Mouse (Mus musculus): ENCODE results near the gene Ikbkg.
"Not testable (repeated sequence)": the region's sequence is repeated elsewhere in the genome, so short reads cannot be mapped to it uniquely, and the experiment has no call there.

Gene Ikbkg

GRCm38 (mm10) chrX:74392535-74393443, at the start of gene Ikbkg, which contains the start of gene Fam3a:
Gene Ikbkg, plus strand, starts transcription at chrX:74393290.
Gene Fam3a, minus strand, starts transcription at chrX:74393272.
- DNase-seq (ENCODE audit: low spot score): peak; percentile 87

GRCm38 (mm10) chrX:74352645-74353466, 40.2 kb upstream of the Ikbkg start:
- no peak for DNase-seq (ENCODE audit: low spot score)

DNA sequence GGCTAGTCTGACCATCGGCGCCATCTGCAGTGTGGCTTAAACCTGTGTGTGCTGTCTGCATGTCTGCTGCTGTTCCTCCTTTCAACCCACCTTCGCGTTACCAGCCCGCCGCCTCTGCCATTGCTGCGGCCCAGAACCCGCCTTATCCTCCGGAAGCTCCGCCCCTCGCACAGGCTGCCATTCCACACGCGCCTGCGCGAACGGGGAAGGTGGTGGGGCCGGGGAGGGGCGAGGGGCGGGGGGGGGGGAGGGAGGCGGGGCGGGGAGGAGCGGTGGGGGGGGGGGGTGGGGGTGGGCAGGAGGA, 39.7 kb upstream of the Ikbkg start, which contains the start of gene Lage3:
Gene Lage3, minus strand, starts transcription at position 152 of the 304 bp plus-strand sequence.
- DNase-seq (ENCODE audit: low spot score): peak; percentile 85

GRCm38 (mm10) chrX:74357069-74357468, 36.0 kb upstream of the Ikbkg start:
- DNase-seq (ENCODE audit: low spot score): not testable (repeated sequence)

DNA sequence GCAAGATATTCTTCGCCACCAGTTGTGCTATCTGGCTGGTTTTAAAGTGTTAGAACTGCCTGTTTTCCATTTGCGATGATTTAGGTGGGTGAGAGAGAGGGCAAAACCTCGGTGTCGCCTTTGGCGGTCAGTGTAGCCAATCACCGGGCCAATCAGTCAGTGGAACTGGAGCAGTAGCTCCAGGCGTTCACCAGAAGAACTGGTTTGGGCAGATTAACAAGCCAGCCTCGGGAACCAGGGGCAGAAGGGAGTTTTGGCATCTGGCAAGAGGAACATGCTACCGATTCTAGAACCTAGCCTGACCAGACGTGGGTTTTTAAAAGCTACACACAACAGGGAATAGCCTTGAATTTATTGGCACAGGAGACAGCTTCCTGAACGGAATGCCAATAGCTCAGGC, 33.9 kb upstream of the Ikbkg start:
- no peak for DNase-seq (ENCODE audit: low spot score)

DNA sequence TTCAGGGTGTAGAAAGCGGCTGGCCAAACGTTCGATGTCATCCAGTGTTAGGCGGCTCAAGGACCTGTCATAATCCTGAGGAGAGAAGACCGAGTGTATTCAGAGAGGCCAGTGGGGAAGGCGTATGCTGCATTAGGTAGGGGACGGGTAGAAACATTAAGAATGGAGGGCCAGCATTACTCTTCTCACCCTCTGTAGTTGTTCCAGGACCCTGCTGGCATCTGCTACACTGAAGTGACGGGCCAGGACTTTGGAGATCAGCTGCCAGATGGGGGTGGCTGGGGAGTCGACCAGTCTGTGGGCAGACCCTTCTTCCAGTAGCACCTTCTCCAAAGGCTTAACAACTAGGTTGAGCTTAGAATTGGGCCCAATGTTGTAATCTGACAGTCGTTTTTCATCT, 25.6 kb upstream of the Ikbkg start:
- DNase-seq (ENCODE audit: low spot score): no peak

DNA sequence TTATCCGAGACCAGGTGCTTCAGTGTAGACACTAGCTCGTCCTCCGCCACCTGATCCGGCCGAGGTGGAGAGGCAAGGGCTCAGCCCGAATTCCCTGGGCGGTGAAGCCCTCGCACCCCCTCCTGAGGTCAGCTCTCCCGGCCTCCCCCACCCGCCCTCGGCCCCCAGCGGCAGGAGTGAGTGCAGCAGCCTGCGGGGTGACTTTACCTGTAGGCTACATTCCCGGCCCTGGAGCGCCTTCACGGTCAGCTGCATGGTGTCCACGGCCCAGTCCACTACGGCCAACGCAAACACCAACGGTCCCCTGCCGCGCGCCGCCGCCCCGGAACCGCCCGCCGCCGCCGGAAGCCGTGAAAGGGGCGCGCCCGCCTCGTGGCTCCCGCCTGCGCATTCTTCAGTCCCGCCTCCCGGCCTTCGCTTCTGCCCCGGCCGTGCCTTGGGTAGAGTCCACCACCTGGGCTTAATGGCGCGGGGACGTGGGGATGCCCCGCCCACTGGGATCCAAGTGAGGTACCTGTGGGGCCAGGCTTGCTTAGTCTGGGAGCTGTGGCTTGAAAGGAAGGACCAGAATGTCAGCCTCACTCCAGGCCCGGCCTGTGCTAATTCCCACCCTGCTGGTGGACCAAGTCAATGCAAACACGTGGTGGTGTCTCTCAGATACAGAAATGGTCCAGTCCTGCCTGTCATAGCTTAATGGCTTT, 24.7 kb upstream of the Ikbkg start:
- peak; percentile 51 for DNase-seq (ENCODE audit: low spot score)

DNA sequence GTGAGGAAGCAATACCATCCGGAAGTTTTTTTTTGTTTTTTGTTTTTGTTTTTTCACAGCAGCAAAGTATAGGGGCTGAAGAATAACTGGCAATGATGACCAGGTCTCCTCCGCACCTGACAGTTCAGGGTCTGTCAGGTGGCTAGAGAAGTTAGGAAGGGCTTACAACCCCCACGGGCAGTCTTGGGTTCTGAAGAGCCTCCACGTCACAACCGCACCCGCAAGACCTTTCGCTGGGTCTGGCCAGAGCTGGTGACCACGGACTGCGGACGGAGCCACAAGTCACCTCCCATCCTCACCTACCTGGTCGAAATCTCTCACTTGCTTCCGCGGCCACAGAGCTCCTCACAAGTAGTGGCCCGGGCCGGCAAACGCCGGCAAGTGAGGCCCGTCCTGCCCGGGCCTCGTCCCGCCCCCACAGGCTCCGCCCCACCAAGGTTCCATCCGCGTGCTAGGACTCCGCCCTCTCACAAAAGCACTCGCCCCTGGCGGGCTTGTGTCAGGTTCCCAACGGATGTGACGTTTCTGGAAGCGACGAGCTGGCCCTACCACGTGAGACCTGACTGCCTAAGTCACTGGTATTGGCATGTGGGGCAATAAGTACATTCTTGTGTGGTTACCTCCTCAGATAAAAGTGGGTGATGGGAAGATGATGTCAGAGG, 20.1 kb upstream of the Ikbkg start, which contains the start of the genes Ubl4a and Slc10a3:
Gene Ubl4a, minus strand, starts transcription at position 331 of the 662 bp plus-strand sequence.
Gene Slc10a3, minus strand, starts transcription at position 462 of the 662 bp plus-strand sequence.
- DNase-seq (ENCODE audit: low spot score): peak; percentile 94

GRCm38 (mm10) chrX:74384451-74384850, 8.6 kb upstream of the Ikbkg start:
- DNase-seq (ENCODE audit: low spot score): no peak

DNA sequence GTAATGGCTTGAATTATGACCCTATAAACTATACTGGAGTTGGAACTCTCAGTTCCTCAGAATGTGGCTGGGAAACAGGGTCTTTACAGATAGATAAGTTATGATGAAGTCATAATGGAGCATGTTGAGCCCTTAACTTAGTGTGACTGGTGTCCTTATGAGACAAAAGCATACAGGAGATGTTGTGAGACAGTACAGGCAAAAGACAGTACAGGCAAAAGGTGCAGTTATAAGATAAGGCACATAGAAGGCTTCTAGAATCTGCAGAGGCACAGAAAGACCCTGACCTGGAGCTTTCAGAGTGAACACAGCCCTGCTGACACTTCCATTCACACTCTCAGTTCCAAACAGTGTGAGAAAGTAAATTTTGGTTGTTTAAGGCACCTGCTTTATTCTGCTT, 4.9 kb upstream of the Ikbkg start:
- no peak for DNase-seq (ENCODE audit: low spot score)

DNA sequence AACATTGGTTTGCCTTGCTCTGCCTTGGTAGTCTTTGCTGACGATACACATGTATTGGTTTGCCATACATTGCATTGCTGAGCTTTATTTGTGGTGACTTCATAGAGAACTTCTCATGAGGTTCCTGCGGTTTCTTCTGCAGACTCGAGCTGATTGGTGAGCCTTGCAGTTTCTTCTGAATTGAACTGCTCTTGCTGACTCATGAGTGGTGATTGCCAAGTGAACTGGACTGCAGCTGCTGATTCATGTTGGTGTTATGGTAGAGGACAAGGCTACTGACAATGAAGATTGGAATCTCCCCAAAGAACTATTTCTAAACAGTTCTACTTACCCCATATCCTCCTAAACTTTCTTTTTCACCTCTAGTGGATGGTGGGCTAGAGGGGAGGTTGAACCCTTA, 7.0 kb downstream of the Ikbkg start:
- peak; percentile 39 for DNase-seq (ENCODE audit: low spot score)

- DNase-seq (ENCODE audit: low spot score): no peak
These were observed 15.2 kb downstream of the Ikbkg start for GRCm38 (mm10) chrX:74408340-74408739.

- peak; percentile 78 for DNase-seq (ENCODE audit: low spot score)
These were observed 20.3 kb downstream of the Ikbkg start for GRCm38 (mm10) chrX:74413377-74413776.

DNA sequence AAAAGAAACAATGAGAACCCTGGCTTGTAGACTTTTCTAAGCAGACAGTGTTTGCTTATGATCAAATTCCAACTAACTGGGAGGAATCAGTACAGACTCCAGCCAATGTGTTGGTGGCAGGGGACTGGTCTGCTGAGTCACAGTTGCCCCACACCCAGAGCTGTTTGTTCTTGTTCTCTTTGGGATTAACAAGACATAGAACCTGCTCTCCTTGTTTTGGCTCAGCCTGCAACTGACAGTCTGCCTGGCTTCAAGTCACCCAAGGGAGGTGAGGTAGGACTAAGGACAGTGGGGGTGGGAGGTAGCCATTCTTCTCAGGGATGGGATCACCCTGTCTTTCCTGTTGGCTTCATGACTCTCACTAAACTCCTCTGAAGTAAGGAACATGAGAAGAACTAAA, 31.4 kb downstream of the Ikbkg start:
- DNase-seq (ENCODE audit: low spot score): peak; percentile 67

GRCm38 (mm10) chrX:74425195-74425594, 32.1 kb downstream of the Ikbkg start:
- peak; percentile 89 for DNase-seq (ENCODE audit: low spot score)

DNA sequence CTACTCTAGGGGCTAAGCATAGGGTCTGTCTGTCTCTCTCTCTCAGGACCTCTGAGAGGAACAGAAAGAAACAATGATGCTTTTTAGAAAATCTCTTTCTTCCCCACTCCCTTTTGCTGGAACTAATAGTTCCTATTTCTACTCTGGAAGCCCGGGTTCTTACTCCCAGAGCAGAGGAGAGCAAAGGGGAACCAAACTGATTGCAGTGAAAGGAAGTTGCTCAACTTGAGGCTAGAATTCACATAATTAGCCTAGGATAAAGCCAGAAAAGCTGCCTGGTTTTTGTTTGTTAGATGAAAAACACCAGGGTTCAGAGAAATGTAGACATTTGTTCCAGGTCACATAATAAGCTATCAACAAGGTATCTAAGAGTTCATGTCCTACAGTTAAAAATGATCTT, 33.2 kb downstream of the Ikbkg start:
- DNase-seq (ENCODE audit: low spot score): peak; percentile 58

DNA sequence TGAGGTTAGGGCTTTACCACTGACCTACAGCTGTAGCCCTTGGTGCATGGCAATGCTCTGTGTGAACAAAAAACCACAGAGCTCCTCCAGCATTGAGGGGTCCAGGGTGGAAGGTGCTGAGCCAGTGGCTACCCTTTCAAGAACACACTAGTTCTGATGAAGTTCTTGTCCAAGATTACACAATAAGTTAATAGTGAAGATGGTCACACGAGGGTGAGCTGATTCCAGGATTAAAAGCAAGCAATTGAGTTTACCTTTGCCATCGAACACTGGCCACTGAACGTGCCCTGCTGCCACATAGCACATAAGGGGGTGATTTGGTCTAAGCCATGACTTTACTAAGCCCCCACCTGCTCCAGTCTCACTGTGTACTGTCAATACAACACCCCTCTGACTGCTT, 34.0 kb downstream of the Ikbkg start:
- DNase-seq (ENCODE audit: low spot score): no peak

DNA sequence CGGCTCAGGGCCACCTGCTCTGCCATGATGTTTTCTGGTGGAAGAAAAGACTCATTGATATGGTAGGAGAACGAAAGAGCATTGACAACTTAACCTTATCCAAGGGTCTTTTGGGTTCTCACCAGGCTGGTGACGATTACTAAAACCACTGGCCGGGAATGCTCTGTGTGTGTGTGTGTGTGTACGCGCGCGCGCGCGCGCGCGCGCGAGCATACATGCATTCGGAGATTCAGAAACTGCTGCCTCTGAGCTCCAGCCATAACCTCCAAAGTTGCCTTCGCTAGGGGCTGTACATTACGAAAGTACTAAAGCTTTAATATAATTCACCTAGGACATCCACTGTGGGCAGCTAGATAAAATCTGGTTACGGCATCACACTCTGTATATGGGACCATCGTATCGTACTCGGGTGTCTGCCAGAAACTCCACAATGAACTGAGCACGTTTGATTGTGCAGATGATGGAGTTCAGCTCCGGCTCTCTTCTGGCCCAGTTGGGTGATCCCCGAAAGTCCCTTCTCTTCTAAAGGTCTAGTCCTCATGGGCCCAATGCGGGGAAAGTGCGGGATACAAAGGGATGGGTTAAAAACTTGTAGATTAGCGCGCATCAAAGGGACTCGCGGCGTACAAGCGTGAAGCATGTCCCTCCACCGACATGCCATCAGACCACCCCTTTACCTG, 35.2 kb downstream of the Ikbkg start:
- DNase-seq (ENCODE audit: low spot score): no peak

DNA sequence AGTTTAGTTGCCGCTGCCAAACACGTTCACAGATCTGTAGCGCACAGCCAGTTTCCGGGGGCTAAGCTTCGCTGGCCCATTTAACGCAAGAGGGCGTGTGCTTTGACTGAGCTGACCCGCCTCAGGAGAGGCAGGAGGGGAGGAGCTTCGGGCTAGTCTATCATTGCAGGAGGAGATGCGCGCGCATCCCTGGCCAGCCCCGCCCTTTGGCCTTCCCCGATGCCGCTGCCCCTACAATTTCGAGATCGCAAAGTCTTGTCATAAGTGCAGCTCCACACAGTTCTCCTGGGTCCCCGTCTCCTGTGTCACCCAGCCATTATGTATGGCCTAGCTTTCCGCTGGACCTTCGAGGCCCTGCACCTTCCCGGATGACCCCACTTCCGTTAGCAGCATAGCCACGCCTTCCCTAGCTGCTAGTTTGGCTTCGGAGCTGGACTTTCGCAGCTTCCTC, 35.8 kb downstream of the Ikbkg start, which contains the start of gene G6pdx:
Gene G6pdx, minus strand, starts transcription at position 369 of the 451 bp plus-strand sequence.
- DNase-seq (ENCODE audit: low spot score): peak; percentile 90

DNA sequence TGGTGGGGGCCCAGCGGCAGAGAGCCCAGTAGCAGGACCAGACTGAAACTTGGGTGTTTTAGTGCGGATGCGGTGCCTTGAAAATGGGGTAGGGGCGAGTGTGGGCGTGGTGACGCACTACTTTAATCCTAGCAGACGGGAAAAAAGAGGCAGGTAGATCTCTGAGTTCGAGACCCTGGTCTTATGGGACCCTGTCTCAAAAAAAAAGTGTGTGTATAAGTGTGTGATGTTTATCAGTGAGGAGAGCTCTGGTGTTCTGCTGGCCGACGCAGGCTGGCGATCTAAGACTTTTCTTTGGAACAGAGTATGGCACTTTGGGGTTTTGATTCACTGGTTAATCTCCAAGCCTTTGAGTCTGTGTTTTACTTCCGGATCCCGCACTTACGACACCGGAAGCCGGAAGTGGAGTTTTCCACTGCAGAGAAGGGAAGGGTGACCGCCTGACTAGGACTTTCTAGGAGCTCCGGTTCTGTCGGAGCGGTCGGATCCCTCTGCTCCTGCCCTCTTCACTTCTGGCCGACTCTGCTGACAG, 36.3 kb downstream of the Ikbkg start:
- DNase-seq (ENCODE audit: low spot score): peak; percentile 88
